Mouse (Mus musculus): ENCODE data around the gene Camk2b. TPM values are rescaled to one million over a fixed set of nuclear protein-coding genes. Genes with fewer than 3 reads are reported as not detected.
"Not testable (repeated sequence)": the region's sequence is repeated elsewhere in the genome, so short reads cannot be mapped to it uniquely, and the experiment has no call there.

Camk2b gene
- 1,000 to 10,000 TPM; 1,149 to 1,215 TPM for total RNA-seq (2021)
- long read RNA-seq, experiment 1, full-length matches to known transcripts = 427 of 982 reads
- long read RNA-seq, experiment 1, partial matches to known transcripts = 246 of 982 reads
- long read RNA-seq, experiment 1, other reads (novel, unspliced or antisense) = 309 of 982 reads
- long read RNA-seq, experiment 2, full-length matches to known transcripts = 738 of 1,501 reads
- long read RNA-seq, experiment 2, partial matches to known transcripts = 316 of 1,501 reads
- long read RNA-seq, experiment 2, other reads (novel, unspliced or antisense) = 447 of 1,501 reads

GRCm38 (mm10) chr11:6066176-6066575 lies at the start of gene Camk2b:
Gene Camk2b (minus strand): TSS chr11:6066362.
- Histone ChIP-seq H3K4me3 (peak within 1 kb of the TSS; percentile 76), H3K27ac (peak within 1 kb of the TSS; percentile 99)
- DNase-seq (ENCODE audit: low spot score in 2 of 2) = no peak
- no peak for TF ChIP-seq CTCF (conservative IDR thresholded peaks at IDR 0.05)

- Histone ChIP-seq H3K4me3 (no peak overlapping the region), H3K27ac (peak overlapping the region; percentile 86)
- DNase-seq (ENCODE audit: low spot score in 2 of 2) = no peak
- no peak for TF ChIP-seq CTCF (conservative IDR thresholded peaks at IDR 0.05)
These were observed 45.7 kb upstream of the Camk2b start for GRCm38 (mm10) chr11:6111734-6112484.

GRCm38 (mm10) chr11:6109990-6110389 lies 43.8 kb upstream of the Camk2b start:
- H3K4me3 ChIP-seq = no peak overlapping the region
- TF ChIP-seq CTCF (conservative IDR thresholded peaks at IDR 0.05) = no peak
- peak overlapping the region; percentile 86 for H3K27ac ChIP-seq
- DNase-seq (ENCODE audit: low spot score in 2 of 2) = peak; percentile 75 to 77

GRCm38 (mm10) chr11:6108296-6108695 lies 42.1 kb upstream of the Camk2b start:
- DNase-seq (ENCODE audit: low spot score in 2 of 2) = no peak
- no peak overlapping the region for H3K4me3 ChIP-seq
- TF ChIP-seq CTCF (conservative IDR thresholded peaks at IDR 0.05) = no peak
- peak overlapping the region; percentile 86 for H3K27ac ChIP-seq

GRCm38 (mm10) chr11:6107722-6108121 lies 41.6 kb upstream of the Camk2b start:
- peak overlapping the region; percentile 86 for H3K27ac ChIP-seq

GRCm38 (mm10) chr11:6104734-6105133 lies 38.6 kb upstream of the Camk2b start:
- TF ChIP-seq CTCF (conservative IDR thresholded peaks at IDR 0.05) = no peak
- Histone ChIP-seq H3K4me3 (no peak overlapping the region), H3K27ac (peak overlapping the region; percentile 86)
- peak; percentile 67 to 75 for DNase-seq (ENCODE audit: low spot score in 2 of 2)

More at GRCm38 (mm10) chr11:6107722-6108121, 41.6 kb upstream of the Camk2b start:
- no peak overlapping the region for H3K4me3 ChIP-seq
- DNase-seq (ENCODE audit: low spot score in 2 of 2) = peak in 1 of 2 experiments; percentile 34
- TF ChIP-seq CTCF (conservative IDR thresholded peaks at IDR 0.05) = no peak

GRCm38 (mm10) chr11:6096637-6097036 lies 30.5 kb upstream of the Camk2b start:
- not testable (repeated sequence) for DNase-seq (ENCODE audit: low spot score in 2 of 2); H3K4me3 ChIP-seq; H3K27ac ChIP-seq

- TF ChIP-seq CTCF (conservative IDR thresholded peaks at IDR 0.05) = no peak
- H3K27ac ChIP-seq = peak overlapping the region; percentile 95
- DNase-seq (ENCODE audit: low spot score in 2 of 2) = peak in 1 of 2 experiments; percentile 74
- H3K4me3 ChIP-seq = no peak overlapping the region
These were observed 20.8 kb upstream of the Camk2b start for GRCm38 (mm10) chr11:6086991-6087390.

GRCm38 (mm10) chr11:6078737-6079136 lies 12.6 kb upstream of the Camk2b start:
- TF ChIP-seq CTCF (conservative IDR thresholded peaks at IDR 0.05) = no peak
- no peak for DNase-seq (ENCODE audit: low spot score in 2 of 2)
- Histone ChIP-seq H3K4me3 (no peak overlapping the region), H3K27ac (no peak overlapping the region)

- TF ChIP-seq CTCF (conservative IDR thresholded peaks at IDR 0.05) = no peak
- Histone ChIP-seq H3K27ac (peak overlapping the region; percentile 40; the same call in 1 of the 2 replicates), H3K4me3 (no peak overlapping the region)
- DNase-seq (ENCODE audit: low spot score in 2 of 2) = peak in 1 of 2 experiments; percentile 42
These were observed 9.5 kb upstream of the Camk2b start for GRCm38 (mm10) chr11:6075618-6076066.

- TF ChIP-seq CTCF (conservative IDR thresholded peaks at IDR 0.05) = no peak
- H3K27ac ChIP-seq = peak overlapping the region; percentile 96
- peak overlapping the region; percentile 37 for H3K4me3 ChIP-seq
- peak in 1 of 2 experiments; percentile 61 for DNase-seq (ENCODE audit: low spot score in 2 of 2)
These were observed 2.2 kb upstream of the Camk2b start for GRCm38 (mm10) chr11:6068181-6068957.

- TF ChIP-seq CTCF (conservative IDR thresholded peaks at IDR 0.05) = no peak
- DNase-seq (ENCODE audit: low spot score in 2 of 2) = no peak
- Histone ChIP-seq H3K4me3 (no peak overlapping the region), H3K27ac (peak overlapping the region; percentile 96)
These were observed 998 bp upstream of the Camk2b start for GRCm38 (mm10) chr11:6067160-6067559.

All from layer of hippocampus, adult 2 months (tissue).